Mouse (Mus musculus): ENCODE results near the gene U90926.

U90926 gene

GRCm38 (mm10) chr5:92212231-92212630 is 3.0 kb downstream of the U90926 start:
- DNase-seq: no peak

- DNase-seq: no peak
Observed at GRCm38 (mm10) chr5:92210205-92210604, 5.0 kb downstream of the U90926 start.

GRCm38 (mm10) chr5:92206121-92206520 is 9.1 kb downstream of the U90926 start:
- DNase-seq: no peak

- no peak for DNase-seq
Observed at GRCm38 (mm10) chr5:92205706-92206105, 9.5 kb downstream of the U90926 start.

GRCm38 (mm10) chr5:92205184-92205583 is 10.0 kb downstream of the U90926 start:
- no peak for DNase-seq

- DNase-seq: no peak
Observed at GRCm38 (mm10) chr5:92204162-92205036, 10.8 kb downstream of the U90926 start.

GRCm38 (mm10) chr5:92198266-92198665 is 16.9 kb downstream of the U90926 start:
- no peak for DNase-seq

- DNase-seq: no peak
Observed at GRCm38 (mm10) chr5:92196895-92197811, 18.1 kb downstream of the U90926 start.

- peak; percentile 74 for DNase-seq
Observed at GRCm38 (mm10) chr5:92195716-92196115, 19.5 kb downstream of the U90926 start.

GRCm38 (mm10) chr5:92188881-92189483 is 26.2 kb downstream of the U90926 start:
- DNase-seq: no peak

- peak; percentile 72 for DNase-seq
Observed at GRCm38 (mm10) chr5:92183071-92183830, 32.0 kb downstream of the U90926 start.

- no peak for DNase-seq
Observed at GRCm38 (mm10) chr5:92165976-92166375, 49.2 kb downstream of the U90926 start.
